Mouse (Mus musculus) midbrain, embryonic 14.5 days (tissue): ENCODE data around the gene Gm4631. TPM values are rescaled to one million over a fixed set of nuclear protein-coding genes. Genes with fewer than 3 reads are reported as not detected.
"Not testable (repeated sequence)": the region's sequence is repeated elsewhere in the genome, so short reads cannot be mapped to it uniquely, and the experiment has no call there.

ENCODE experiments used
- ATAC-seq: fragments of 200-750 bp; cut with Nextera tagmentation; 2 replicates; pipeline ENCODE4 v1.8.0; 2017; ENCODE audit warnings: moderate number of reproducible peaks, moderate library complexity; ENCODE audit not compliant: low FRiP score, low TSS enrichment
- DNase-seq: peaks from one replicate; pipeline ENCODE4 v3.0.0-alpha.2; 2015
- H3K27ac ChIP-seq: fragments of 300-500 bp; sonication (generic); replicated peaks from 2 replicates; pipeline ENCODE4 v1.5.1; 2014; ENCODE audit warnings: mild to moderate bottlenecking, low read depth, low read length, moderate library complexity
- H3K27me3 ChIP-seq: fragments of 300-500 bp; sonication (generic); 2 replicates; pipeline ENCODE4 v1.6.1; 2014; ENCODE audit warnings: low read length, control low read depth, mixed read lengths; ENCODE audit not compliant: control insufficient read depth, insufficient read depth
- H3K36me3 ChIP-seq: fragments of 300-500 bp; sonication (generic); 2 replicates; pipeline ENCODE4 v1.6.1; 2014; ENCODE audit warnings: low read length, control low read depth; ENCODE audit not compliant: control insufficient read depth, insufficient read depth
- H3K4me1 ChIP-seq: fragments of 300-500 bp; sonication (generic); 2 replicates; pipeline ENCODE4 v1.6.1; 2014; ENCODE audit warnings: mild to moderate bottlenecking, antibody characterized with exemption, low read length, control low read depth; ENCODE audit not compliant: control insufficient read depth, insufficient read depth
- H3K4me2 ChIP-seq: fragments of 300-500 bp; sonication (generic); 2 replicates; pipeline ENCODE4 v1.6.1; 2014; ENCODE audit warnings: mild to moderate bottlenecking, low read length, moderate library complexity
- H3K4me3 ChIP-seq: fragments of 300-500 bp; sonication (generic); replicated peaks from 2 replicates; pipeline ENCODE4 v1.5.1; 2014; ENCODE audit warnings: low read depth, low read length
- H3K9ac ChIP-seq: fragments of 300-500 bp; sonication (generic); replicated peaks from 2 replicates; pipeline ENCODE4 v1.6.1; 2014; ENCODE audit warnings: mild to moderate bottlenecking, low read length, moderate library complexity
- H3K9me3 ChIP-seq: fragments of 300-500 bp; sonication (generic); 2 replicates; pipeline ENCODE4 v1.6.1; 2016; ENCODE audit warnings: low read length, control low read depth, mixed read lengths; ENCODE audit not compliant: control insufficient read depth
- WGBS: fragments of 180-500 bp; shearing (Covaris S2); extraction: QIAGEN DNeasy Blood & Tissue Kit; methylation state at CpG from one replicate; pipeline ENCODE4 v1.1.7; 2014; 5-methylcytosine and 5-hydroxymethylcytosine counted together
- polyA plus RNA-seq: library from polyadenylated mRNA; unstranded; fragments of >200 nt; fragmentation: Nextera tagmentation; extraction: Ambion mirVana; gene quantifications from 2 replicates; pipeline ENCODE4 v1.2.1, GENCODE M21; 2014

Gene Gm4631
- 21.1 and 23.0 TPM in 2 replicates for polyA plus RNA-seq

DNA sequence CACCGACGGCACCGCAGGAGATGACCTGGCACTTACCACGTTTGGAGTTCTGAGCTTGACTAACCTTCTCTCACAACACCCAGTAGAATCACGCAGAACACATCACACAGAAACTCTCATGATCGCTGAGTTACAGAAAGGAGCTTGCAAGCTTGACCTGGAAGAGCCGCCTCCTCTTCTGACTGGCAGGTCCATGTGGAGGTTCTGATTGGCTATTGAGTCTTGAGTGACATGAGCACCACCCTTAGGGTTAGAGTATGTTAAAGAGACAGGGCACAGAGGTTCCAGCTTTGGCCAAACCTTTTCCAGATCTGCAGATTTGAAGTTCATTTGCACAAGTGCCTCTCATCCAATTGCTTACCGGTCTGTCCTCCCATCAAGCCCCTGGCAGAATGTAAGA, at the start of gene Gm4631:
Gm4631 (minus strand) TSS at position 101 of the 400 bp plus-strand sequence.
- H3K4me3 ChIP-seq, ATAC-seq, H3K9ac ChIP-seq, DNase-seq, H3K27ac ChIP-seq, H3K36me3 ChIP-seq, H3K27me3 ChIP-seq, H3K4me2 ChIP-seq, H3K9me3 ChIP-seq, H3K4me1 ChIP-seq: not testable (repeated sequence)
- no CpG with 5 or more reads among the region's 8 CpGs for WGBS

DNA sequence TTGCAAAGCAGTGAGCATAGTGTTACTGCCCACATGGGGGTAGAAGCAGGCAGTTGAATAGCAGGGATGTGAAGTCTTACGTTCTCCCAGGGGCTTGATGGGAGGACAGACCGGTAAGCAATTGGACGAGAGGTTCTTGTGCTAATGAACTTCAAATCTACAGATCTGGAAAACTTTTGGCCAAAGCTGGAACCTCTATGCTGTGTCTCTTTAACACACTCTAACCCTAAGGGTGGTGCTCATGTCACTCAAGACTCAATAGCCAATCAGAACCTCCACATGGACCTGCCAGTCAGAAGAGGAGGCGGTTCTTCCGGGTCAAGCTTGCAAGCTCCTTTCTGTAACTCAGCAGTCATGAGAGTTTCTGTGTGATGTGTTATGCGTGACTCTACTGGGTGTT, 34.1 kb upstream of the Gm4631 start, which contains the start of gene Zfp968:
Zfp968 (plus strand) TSS at position 301 of the 400 bp plus-strand sequence.
- not testable (repeated sequence) for DNase-seq

DNA sequence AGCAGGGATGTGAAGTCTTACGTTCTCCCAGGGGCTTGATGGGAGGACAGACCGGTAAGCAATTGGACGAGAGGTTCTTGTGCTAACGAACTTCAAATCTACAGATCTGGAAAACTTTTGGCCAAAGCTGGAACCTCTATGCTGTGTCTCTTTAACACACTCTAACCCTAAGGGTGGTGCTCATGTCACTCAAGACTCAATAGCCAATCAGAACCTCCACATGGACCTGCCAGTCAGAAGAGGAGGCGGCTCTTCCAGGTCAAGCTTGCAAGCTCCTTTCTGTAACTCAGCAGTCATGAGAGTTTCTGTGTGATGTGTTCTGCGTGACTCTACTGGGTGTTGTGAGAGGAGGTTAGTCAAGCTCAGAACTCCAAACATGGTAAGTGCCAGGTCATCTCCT, 63.2 kb downstream of the Gm4631 start, which contains the start of gene Gm14440:
Gm14440 (plus strand) TSS at position 301 of the 400 bp plus-strand sequence.
- H3K27ac ChIP-seq, H3K4me3 ChIP-seq, H3K27me3 ChIP-seq, H3K4me2 ChIP-seq, H3K9ac ChIP-seq, ATAC-seq, DNase-seq, H3K36me3 ChIP-seq, H3K9me3 ChIP-seq, H3K4me1 ChIP-seq: not testable (repeated sequence)
- WGBS = no CpG with 5 or more reads among the region's 6 CpGs

More for the DNA sequence above, 34.1 kb upstream of the Gm4631 start, which contains the start of gene Zfp968:
- H3K27me3 ChIP-seq, H3K4me3 ChIP-seq, H3K4me2 ChIP-seq, ATAC-seq, H3K9ac ChIP-seq, H3K4me1 ChIP-seq, H3K9me3 ChIP-seq, H3K36me3 ChIP-seq, H3K27ac ChIP-seq: not testable (repeated sequence)
- WGBS = no CpG with 5 or more reads among the region's 6 CpGs

Other genes with a start within 250 kb of the Gm4631 start
- gene Gm14399, start 196.2 kb downstream of the Gm4631 start, polyA plus RNA-seq = 6.2 and 6.6 TPM in 2 replicates
- 1.3 and 1.4 TPM in 2 replicates for gene Gm14443, start 162.3 kb downstream of the Gm4631 start, polyA plus RNA-seq
- 13.3 and 14.3 TPM in 2 replicates for gene Gm14391, start 131.3 kb downstream of the Gm4631 start, polyA plus RNA-seq
- gene Gm14440, start 63.1 kb downstream of the Gm4631 start, polyA plus RNA-seq = 3.2 TPM in 1 of 2 replicates, not detected in the other
- 3.3 and 5.3 TPM in 2 replicates for gene Zfp968, start 34.2 kb upstream of the Gm4631 start, polyA plus RNA-seq
- 10.6 and 19.6 TPM in 2 replicates for gene Gm4724, start 97.6 kb upstream of the Gm4631 start, polyA plus RNA-seq
- gene Zfp965, start 131.8 kb upstream of the Gm4631 start, polyA plus RNA-seq = 7.5 and 9.1 TPM in 2 replicates